Mouse (Mus musculus): ENCODE measurements at regions not wholly inside any gene's neighbourhood (a gene's known extent, or its start where the extent isn't known, plus 50 kb on each side); places are given as distances from the start of the nearest gene placed in this dataset.
"Not testable (repeated sequence)": the region's sequence is repeated elsewhere in the genome, so short reads cannot be mapped to it uniquely, and the experiment has no call there.

- H3K27ac ChIP-seq (ENCODE audit: low read depth, low read length) = no peak overlapping the region
- no peak overlapping the region for H3K4me2 ChIP-seq (replicated peaks; ENCODE audit: low read depth, low read length)
- H3K4me1 ChIP-seq (ENCODE audit: control insufficient read depth, insufficient read depth, low read length) = no peaks in the 10 kb centered on the region
- no peak overlapping the region for H3K4me3 ChIP-seq (ENCODE audit: low read length)
- H3K36me3 ChIP-seq (ENCODE audit: control insufficient read depth, insufficient read depth, low read length) = no peaks in the 10 kb centered on the region
- no peak for ATAC-seq (ENCODE audit: low FRiP score, low TSS enrichment)
- 26% methylated on average over 4 of the region's 4 CpGs for WGBS
- H3K9me3 ChIP-seq (ENCODE audit: control insufficient read depth, low read length) = no peaks in the 10 kb centered on the region
- no peaks in the 10 kb centered on the region for H3K27me3 ChIP-seq (ENCODE audit: control insufficient read depth, insufficient read depth, low read length)
- H3K9ac ChIP-seq (ENCODE audit: low read depth, low read length) = no peak overlapping the region
These were observed 204.1 kb upstream of the Zfp804a start for GRCm38 (mm10) chr2:81848836-81849410.

DNA sequence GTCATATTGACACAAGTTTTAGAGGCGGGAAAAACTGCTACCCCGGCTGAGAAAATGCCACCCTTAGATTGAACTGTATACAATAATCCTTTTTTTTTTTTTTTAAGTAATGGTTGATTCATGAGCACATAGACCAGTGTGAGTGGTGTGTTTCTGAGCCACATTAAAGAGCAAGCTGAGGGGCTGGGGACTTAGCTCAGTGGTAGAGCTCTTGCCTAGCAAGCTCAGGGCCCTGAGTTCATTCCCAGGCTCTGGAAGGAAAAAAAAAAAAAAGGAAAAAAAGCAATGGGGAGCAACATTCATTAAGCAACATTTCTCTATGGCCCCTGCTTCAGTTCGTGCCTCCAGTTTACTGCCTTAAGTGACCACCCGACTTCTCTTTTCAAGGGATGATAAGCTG is 203.1 kb upstream of the Zfp804a start:
- no peaks in the 10 kb centered on the region for H3K27me3 ChIP-seq (ENCODE audit: control insufficient read depth, insufficient read depth, low read length)
- no peaks in the 10 kb centered on the region for H3K4me1 ChIP-seq (ENCODE audit: control insufficient read depth, insufficient read depth, low read length)
- no peaks in the 10 kb centered on the region for H3K36me3 ChIP-seq (ENCODE audit: control insufficient read depth, insufficient read depth, low read length)
- H3K9me3 ChIP-seq (ENCODE audit: control insufficient read depth, low read length) = no peaks in the 10 kb centered on the region
- WGBS = 64% methylated on average over 4 of the region's 4 CpGs
- no peak for ATAC-seq (ENCODE audit: low FRiP score, low TSS enrichment)
- no peak overlapping the region for H3K27ac ChIP-seq (ENCODE audit: low read depth, low read length)
- H3K4me2 ChIP-seq (replicated peaks; ENCODE audit: low read depth, low read length) = no peak overlapping the region
- no peak overlapping the region for H3K4me3 ChIP-seq (ENCODE audit: low read length)
- no peak overlapping the region for H3K9ac ChIP-seq (ENCODE audit: low read depth, low read length)

- ATAC-seq (ENCODE audit: low FRiP score, low TSS enrichment) = no peak
- Histone ChIP-seq H3K9ac (ENCODE audit: low read depth, low read length) (no peak overlapping the region), H3K27ac (ENCODE audit: low read depth, low read length) (no peak overlapping the region), H3K27me3 (ENCODE audit: control insufficient read depth, insufficient read depth, low read length) (no peaks in the 10 kb centered on the region), H3K36me3 (ENCODE audit: control insufficient read depth, insufficient read depth, low read length) (no peaks in the 10 kb centered on the region), H3K9me3 (ENCODE audit: control insufficient read depth, low read length) (no peaks in the 10 kb centered on the region), H3K4me1 (ENCODE audit: control insufficient read depth, insufficient read depth, low read length) (no peaks in the 10 kb centered on the region), H3K4me3 (ENCODE audit: low read length) (no peak overlapping the region), H3K4me2 (replicated peaks; ENCODE audit: low read depth, low read length) (no peak overlapping the region)
- 82% methylated on average over 1 of the region's 1 CpGs for WGBS
These were observed 167.6 kb upstream of the Zfp804a start for GRCm38 (mm10) chr2:81885438-81885837.

DNA sequence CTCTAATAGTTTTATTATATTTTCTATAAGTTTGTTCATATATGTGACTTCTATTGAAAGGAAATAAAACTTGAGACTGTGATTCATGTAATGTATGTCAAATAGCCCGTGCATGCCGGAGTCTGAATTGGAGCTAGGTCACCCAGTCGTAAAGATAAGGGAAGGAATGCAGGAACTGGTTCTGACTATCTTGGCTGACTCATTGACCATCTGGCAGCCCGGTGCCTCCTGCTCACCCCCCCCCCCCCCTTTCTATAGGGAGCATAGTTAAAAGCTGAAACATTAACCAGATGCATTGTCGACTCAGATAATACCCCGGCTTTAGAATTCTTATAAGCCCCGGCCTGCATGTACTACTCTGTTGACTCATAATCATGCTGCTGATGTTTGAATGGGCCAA is 160.5 kb upstream of the Zfp804a start:
- 58% methylated on average over 7 of the region's 7 CpGs for WGBS
- not testable (repeated sequence) for H3K4me1 ChIP-seq (ENCODE audit: control insufficient read depth, insufficient read depth, low read length); H3K4me2 ChIP-seq (replicated peaks; ENCODE audit: low read depth, low read length); H3K9ac ChIP-seq (ENCODE audit: low read depth, low read length); H3K36me3 ChIP-seq (ENCODE audit: control insufficient read depth, insufficient read depth, low read length); H3K4me3 ChIP-seq (ENCODE audit: low read length); H3K9me3 ChIP-seq (ENCODE audit: control insufficient read depth, low read length); H3K27ac ChIP-seq (ENCODE audit: low read depth, low read length); ATAC-seq (ENCODE audit: low FRiP score, low TSS enrichment); H3K27me3 ChIP-seq (ENCODE audit: control insufficient read depth, insufficient read depth, low read length)

DNA sequence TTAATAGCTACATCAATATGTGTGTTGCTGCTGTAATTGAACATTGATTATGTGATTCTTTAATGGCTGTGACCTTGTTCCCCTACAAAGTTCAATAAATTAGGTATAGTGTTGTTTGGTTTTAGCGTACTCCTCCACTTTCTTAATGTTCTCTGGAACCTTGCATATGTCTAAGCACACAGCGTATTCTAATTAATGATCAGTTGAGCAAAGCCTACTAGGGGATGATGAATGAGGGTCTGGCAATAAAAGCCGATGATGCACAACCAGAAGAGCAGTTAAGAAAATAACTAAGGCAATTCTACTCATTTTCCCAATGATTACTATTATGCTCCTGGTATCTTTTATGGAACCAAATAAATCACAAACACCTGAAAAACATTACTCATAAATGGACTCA is 113.7 kb upstream of the Zfp804a start:
- no peak overlapping the region for H3K4me2 ChIP-seq (replicated peaks; ENCODE audit: low read depth, low read length)
- peak; percentile 57; the same call in 1 of the 2 replicates for ATAC-seq (ENCODE audit: low FRiP score, low TSS enrichment)
- WGBS = 27% methylated on average over 3 of the region's 3 CpGs
- no peak overlapping the region for H3K27ac ChIP-seq (ENCODE audit: low read depth, low read length)
- no peaks in the 10 kb centered on the region for H3K36me3 ChIP-seq (ENCODE audit: control insufficient read depth, insufficient read depth, low read length)
- H3K9me3 ChIP-seq (ENCODE audit: control insufficient read depth, low read length) = no peaks in the 10 kb centered on the region
- H3K9ac ChIP-seq (ENCODE audit: low read depth, low read length) = no peak overlapping the region
- no peak overlapping the region for H3K4me3 ChIP-seq (ENCODE audit: low read length)
- H3K27me3 ChIP-seq (ENCODE audit: control insufficient read depth, insufficient read depth, low read length) = no peaks in the 10 kb centered on the region
- H3K4me1 ChIP-seq (ENCODE audit: control insufficient read depth, insufficient read depth, low read length) = no peaks in the 10 kb centered on the region
